Mouse (Mus musculus): Measurements from ENCODE around the gene Inhbc.

Inhbc gene

DNA sequence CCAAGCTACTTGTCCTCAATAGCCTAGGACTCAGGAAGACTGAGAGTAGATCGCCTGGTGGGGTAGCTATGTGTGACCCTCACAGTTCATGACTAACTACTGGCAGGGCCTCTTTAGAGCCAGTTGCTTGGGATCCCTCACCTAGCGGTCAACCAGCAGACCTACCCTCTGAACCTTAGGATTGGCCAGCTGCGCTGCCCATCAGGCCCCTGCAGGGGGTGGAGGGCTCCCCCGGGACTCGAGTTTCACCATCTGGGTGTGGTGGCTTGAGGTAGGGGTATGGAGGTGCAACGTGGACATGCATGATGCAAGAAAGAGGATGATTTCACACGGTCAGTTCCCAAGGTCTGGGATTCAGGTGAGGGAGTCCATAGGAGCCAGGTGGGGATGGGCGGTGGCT lies 18.5 kb downstream of the Inhbc start:
- no peak for DNase-seq (ENCODE audit: low read depth, low spot score)

DNA sequence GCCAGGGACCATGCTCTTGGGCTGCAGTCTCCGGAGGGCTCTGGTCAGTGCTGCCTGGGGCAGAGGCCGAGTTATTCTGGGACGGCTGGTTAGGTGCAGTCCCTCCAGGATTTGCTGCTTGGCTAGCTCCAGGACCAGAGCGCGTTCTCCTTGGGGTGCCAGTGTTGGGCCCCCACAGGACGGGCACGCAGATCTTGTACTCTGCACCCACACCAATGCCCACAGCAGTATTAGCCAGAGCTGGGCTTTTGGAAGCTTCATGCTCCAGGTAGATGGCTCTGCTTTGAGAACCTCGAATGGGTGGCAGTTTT lies 19.0 kb downstream of the Inhbc start:
- no peak for DNase-seq (ENCODE audit: low read depth, low spot score)

DNA sequence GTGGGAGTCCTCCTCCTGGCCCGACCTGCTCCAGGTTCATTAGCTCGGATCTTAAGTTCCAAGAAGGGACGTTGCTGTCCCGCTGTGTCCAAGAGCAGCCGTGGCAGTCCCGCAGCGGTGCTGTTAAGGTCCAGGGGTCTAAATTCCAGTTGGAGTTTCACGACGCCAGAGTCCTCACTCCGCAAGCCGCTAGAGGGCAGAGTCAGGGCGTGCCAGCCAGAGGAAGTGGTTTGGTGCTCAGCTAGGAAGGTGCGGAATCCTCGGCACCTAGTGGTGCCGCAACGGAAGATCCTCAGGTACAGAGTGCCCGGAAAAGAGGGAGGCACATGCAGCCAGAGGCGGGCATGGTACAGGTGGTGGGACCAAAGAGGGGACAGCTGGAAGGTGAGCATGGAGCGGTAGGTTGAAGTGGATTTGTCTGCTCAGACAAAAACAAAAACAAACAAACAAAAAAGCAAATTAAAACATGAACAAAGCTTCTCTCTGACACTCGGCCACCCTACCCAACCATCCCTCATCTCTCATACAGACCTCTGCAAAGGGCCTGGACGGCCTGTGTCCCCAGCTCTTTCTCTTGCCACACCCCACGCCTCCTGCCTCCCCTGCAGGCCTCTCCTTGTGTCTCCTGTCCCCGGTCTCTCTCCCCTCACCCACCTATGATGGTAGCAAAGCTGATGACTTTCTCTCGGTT lies 19.5 kb downstream of the Inhbc start:
- peak; percentile 69 for DNase-seq (ENCODE audit: low read depth, low spot score)

DNA sequence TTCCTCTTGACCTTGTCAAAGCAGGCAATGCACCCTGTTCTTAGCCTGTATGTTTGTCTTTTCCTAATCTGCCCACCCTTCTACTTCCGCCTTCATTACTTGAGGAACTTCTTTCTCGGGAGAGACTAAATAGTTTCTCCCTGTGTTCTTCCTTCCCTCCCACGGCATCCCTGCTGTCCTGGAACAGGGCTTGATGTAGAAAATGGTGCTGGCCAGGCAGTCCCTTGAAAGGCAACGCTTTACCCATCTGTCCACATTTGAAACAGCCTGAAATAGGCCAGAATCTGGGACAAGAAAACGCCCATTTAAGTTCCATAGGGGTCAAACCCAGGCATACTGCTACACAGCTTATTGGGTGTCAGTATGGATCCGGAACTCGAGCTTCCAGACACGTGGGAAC lies 20.4 kb downstream of the Inhbc start:
- DNase-seq (ENCODE audit: low read depth, low spot score) = no peak

DNA sequence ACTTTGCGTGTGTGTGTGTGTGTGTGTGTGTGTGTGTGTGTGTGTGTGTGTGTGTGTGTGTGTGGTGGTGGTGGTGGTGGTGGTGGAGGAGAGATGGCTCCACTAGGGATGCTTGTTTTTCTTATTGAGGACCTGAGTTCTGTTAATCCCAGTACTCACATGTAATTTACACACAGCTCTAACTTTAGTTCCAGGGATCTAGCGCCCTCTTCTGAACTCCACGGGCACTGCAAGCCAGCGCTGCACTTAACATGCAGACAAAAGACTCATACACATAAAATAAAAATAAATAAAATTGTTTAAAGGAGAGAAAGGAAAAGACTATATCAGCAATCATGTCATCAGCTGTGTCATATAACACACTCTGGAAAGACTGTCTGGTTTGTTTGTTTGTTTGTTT lies 21.3 kb downstream of the Inhbc start:
- no peak for DNase-seq (ENCODE audit: low read depth, low spot score)

DNA sequence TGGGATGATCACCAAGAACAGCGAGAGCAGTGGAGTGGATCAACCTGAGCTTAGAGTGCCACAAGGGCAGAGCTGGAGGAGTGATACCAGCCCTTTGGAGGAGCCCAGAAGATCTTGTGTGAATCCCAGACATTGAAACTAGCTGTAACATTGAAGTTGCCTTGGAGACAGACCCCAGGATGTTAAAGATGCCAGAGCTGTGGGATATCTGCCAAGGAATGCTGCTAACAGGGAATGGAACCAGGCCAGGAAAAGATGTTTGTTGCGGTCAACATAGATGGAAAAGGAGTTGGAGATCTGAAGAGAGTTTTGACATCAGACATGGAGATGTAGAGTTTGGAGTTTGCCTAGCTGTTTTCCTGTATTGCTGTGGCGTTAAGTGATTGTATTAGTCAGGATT lies 24.1 kb downstream of the Inhbc start:
- DNase-seq (ENCODE audit: low read depth, low spot score) = no peak

DNA sequence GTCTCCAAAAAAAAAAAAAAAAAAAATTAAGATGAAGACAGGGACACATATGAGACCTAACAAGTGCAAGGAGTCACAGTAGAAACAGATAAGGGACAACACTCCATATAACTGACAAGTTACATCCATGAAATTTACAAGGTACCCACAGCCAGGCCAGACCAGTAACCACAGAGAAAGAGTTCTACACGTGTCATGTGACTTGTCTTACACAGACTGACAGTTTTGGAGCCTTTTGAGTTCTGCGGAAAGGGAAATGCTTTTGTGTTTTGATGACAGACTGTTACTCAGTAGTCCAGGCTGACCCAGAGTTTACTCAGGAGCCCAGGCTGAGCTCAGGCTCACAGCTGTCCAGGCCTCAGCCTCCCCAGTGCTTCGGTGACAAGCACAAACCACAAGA lies 27.2 kb downstream of the Inhbc start:
- DNase-seq (ENCODE audit: low read depth, low spot score) = no peak

DNA sequence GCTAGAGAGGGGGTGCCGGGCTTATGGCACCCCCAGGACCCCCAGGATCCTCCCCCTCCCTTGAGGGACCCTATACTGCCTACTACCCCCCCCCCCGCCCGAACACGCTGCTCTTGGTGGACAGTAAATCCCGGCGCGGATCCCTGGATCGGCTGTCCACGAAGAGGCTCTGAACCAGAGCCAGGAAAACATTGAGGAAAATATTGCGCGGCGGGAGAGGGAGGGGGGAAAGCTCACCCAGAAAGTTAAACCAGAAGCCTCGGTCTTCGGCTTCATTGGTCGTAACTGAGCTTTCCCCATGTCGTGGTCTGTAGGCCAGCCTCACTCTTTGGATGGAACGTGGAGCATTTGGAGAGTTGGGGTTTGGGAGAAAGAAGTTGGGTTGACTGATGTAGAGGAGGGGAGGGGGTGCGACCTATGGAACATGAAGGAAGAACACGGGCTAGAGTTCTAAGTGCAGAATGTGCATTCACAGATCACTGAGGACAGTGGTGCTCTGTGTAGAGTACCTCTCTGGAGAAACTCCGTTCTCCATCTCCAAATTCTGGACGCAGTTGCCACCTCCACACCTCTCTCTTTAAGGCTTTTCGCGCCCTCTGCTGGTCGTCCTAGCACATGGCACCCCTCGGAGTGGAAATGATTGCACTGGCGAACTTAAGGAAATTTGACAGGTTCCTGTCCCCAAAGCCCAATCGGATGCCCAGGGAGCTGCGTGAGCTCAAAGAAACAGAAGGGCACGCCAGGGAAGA lies 28.2 kb downstream of the Inhbc start, which contains the start of gene Gli1:
TSS of gene Gli1 (minus strand) at position 84 of the 749 bp plus-strand sequence.
- DNase-seq (ENCODE audit: low read depth, low spot score) = peak; percentile 90

DNA sequence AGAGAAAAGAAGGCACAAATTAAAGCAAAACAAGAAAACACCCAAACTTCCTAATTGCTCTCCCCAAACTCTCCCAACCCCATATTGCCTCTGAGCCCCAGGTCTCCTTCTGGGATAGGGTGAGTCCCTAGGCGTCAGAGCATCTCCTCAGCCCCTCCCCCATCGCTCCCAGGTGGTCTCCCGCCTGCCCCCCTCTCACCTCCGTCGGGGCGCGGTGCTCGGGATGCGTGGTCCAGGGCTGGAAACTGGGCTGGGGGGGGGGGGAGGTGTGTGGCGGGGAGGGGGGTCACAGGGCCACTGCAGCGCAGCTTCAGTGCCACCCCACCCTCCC lies 28.9 kb downstream of the Inhbc start:
- DNase-seq (ENCODE audit: low read depth, low spot score) = peak; percentile 50

DNA sequence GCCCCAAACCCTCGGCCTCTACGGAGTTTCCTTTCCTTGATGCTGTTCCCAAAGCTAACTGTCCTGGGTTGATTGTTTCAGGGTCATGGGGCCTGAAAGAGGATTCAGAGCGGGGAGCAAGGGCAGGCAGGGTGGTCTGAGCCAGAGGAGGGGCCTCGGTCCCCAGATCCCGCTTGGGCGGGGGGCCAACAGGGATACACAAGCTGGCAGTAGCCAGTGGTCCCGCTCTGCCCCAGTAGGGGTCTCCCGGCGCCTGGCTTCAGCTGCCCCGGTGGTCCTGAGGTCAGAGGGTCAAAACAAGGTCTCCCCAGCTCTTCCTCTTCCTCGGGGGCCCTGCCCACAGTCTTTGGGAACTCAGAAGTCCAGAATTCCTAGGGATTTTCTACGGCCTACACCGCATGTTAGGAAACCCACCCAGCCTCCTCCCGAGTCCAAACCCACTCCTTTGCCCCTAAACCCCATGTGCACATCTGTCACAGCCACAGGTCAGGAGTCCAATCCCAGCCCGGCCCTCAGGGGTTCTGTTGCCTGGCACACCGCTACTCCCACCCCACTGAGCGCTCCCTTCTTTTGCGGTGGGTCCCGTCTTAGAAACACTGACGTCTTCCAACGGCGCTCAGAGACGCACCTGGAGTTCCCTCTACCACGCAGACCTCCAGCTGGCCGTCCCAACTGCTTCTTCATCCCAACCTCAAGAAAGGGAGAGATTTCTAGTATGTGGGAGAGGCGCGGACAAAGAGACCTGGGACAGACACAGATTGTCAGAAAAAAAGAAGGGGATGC lies 29.5 kb downstream of the Inhbc start:
- peak; percentile 73 for DNase-seq (ENCODE audit: low read depth, low spot score)

DNA sequence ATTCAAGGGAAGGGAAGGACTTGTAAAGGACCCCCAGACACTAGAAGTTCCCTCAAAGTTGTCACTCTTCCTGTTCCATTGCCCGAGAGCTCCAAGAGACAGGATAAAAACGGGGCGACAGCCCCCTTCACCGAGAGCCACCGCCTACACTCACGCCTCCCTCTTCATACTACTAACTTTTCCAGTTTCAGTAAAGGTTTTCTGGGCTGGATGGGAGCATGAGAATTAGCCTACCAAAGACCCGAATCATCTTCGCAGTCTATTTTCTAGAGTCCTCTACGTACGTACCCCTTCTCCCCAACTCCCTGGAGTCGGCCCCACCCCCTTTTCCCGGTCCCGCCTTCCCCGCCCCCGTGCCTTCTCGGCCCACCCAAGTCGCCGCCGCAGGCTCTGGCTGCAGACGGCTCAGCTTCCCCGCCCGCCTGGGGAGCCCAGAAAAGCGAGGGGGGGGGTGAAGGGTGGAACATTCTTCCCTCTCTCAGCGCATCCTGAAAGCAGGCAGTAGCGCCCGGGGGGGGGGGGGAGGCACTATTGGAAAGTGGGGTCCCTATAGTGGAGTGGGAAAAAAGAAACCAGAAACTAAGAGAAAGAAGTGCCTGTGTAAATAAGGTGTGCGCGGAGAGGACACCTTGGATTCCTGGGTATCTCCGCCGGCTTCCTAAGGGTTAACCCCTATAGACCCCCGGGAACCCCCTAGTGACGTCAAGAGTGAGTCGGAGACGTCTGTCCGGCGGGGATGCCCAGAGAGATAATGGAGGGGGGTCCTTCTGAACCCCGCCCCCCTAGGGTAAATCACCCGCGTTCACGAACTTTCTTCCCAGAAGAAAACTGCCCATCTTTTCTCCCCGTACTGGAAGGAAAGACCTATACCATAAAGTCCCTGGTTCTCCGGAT lies 30.3 kb downstream of the Inhbc start:
- DNase-seq (ENCODE audit: low read depth, low spot score) = peak; percentile 82

DNA sequence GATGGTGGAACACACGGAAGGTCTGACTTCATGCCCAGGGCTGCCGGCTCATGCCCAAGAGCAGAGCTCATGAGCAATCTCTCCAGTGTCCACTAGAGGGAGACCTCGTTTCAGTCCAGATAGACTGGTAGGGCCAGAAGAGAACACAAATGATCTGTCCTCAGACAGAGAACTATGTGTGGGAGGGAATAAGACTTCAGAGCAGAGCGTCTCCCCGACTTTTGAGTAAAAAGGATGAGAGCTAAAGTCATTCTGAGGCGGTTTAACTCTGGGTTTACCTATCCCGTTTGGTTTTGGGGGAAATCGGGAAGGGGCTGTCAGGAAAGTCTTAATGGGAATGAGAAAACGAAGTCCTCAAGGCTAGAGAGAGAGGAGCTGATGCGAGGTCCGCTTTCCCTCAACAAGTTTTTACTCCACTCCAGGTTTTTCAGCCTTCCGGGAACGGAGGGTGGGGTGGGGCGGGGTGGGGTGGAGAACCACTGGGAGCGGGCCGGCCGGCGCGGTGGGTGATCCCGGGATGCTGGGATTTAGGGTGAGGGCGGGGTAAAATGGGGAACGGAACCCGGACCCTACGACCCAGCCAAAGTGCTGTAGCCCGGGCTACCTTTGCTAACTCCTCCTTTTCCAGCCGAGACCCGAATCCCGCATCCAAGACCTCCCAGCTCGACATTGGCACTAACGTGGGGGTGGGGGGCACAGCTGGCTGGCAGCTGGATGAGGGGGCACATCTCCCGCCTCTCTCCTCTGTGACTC lies 31.1 kb downstream of the Inhbc start:
- DNase-seq (ENCODE audit: low read depth, low spot score) = peak; percentile 95

DNA sequence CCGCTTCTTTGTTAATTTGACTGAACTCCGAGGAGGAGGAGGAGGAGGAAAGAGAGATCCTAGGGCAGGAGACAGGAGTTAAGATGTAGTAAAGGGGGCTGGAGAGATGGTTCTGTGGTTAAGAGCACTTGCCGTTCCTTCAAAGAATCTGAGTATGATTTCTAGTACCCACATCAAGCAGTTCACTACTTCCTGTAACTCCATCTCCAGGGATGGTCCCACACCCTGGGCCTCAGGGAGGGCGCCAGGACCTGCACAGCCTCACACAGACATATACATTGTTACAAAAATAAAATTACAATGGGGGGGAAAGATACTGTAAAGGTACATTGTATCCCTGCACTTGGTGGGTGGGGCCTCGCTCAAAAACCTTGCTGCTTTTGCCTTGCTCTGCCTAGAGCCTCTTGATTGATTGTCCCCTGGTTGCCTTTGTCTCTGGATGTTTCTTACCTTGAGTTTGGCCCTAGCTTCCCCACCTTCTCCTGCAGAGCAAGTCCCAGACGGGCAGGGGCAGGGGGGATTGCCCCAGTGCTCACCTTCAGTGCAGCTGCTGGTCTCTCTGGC lies 32.6 kb downstream of the Inhbc start:
- DNase-seq (ENCODE audit: low read depth, low spot score) = no peak

DNA sequence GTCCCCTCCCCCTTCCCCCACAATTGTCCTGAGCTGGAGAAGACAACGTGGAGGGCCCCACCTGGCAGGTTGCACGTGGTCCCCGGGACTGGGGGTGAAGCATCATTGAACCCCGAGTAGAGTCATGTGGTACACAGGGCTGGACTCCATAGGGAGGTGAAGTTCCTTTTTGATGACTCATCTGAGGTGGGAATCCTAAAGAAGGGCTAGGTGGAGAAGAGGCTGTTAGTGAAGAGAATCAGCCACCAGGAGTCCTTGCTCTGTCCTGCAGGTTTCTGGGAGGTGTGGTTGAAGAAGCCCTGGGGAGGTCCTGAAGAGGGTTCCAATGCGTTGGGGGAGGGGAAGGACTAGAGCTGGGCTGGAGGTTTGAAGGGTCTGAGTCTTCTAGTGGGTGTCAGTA lies 33.3 kb downstream of the Inhbc start:
- no peak for DNase-seq (ENCODE audit: low read depth, low spot score)

DNA sequence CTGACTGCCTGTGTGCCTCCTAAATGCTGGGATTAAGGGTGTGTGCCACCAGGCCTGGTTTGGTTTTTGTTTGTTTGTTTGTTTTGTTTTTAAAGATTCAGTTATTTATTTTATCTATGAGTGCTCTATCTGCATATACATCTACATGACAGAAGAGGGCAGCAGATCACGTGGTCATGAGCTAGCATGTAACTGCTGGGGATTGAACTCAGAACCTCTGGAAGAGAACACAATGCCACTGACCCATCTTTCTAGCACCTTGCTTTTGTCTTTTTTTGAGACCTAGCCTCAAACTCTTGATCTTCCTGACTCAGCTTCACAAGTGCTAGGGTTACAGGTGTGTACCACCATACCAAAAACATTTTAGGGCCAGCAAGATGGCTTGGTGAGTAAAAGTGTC lies 35.0 kb downstream of the Inhbc start:
- DNase-seq (ENCODE audit: low read depth, low spot score) = no peak

DNA sequence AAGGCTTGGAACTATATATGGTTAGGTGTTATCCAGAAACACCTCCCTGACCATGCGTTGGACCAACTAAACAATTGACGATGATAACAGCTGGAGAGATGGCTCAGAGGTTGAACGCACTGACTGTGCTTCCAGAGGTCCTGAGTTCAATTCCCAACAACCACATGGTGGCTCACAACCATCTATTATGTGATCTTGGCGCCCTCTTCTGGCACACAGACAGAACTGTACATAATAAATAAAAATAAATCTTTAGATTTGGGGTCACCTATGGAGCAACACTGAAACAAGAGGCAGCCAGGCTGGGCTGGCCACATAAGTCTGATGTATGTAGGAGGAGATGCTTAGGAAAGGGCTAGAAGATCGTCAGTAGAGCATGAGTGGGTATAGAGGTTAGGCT lies 37.1 kb downstream of the Inhbc start:
- DNase-seq (ENCODE audit: low read depth, low spot score) = no peak

DNA sequence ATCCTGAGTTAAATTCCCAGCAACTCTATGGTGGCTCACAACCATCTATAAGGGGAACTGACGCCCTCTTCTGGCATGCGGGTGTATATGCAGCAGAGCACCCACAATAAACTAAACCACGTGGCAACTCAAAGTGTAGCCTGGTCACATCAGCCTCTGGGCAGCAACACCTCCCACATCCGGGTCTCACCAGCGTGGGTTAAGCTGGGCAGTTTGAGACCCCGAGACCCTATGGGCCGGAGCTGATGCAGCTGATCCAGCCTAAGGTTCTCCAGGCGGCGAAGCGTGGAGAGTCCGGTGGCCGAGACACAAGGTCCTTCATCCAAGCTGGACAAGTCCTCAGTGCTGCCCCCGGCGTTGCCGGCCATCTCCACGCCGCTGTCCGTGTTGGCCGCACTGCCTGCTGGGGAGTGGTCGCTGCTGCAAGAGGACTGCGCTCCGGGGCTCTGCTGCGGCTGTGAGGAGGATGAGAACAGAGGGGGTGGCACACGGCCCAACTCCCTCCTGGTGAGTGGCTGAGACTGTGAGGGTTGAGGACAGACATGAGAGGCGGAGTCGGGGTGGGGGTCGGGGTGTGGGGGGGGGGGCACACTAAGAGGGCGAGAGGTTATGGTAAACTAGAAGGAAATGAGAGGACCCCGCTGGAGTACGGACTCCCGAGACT lies 37.9 kb downstream of the Inhbc start:
- peak; percentile 45 for DNase-seq (ENCODE audit: low read depth, low spot score)

DNA sequence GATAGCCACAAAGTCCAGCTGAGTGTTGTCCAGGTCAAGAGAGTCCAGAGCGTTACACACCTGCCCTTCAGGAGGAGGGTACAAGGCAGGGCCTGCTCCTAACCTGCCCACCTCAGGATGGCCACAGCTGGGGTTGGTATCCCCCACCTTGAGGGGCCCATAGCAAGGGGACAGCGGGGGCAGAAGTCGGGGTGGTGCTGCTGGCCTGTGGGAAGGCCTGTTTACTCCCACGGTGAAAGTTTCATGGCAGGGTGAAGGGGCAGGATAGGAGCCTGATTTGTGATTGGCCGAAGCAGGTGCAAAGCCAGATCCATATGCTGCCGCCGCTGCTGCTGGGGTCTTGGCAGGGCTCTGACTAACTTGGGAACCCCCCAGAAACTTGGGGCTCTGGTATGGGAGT lies 40.0 kb downstream of the Inhbc start:
- DNase-seq (ENCODE audit: low read depth, low spot score) = no peak

DNA sequence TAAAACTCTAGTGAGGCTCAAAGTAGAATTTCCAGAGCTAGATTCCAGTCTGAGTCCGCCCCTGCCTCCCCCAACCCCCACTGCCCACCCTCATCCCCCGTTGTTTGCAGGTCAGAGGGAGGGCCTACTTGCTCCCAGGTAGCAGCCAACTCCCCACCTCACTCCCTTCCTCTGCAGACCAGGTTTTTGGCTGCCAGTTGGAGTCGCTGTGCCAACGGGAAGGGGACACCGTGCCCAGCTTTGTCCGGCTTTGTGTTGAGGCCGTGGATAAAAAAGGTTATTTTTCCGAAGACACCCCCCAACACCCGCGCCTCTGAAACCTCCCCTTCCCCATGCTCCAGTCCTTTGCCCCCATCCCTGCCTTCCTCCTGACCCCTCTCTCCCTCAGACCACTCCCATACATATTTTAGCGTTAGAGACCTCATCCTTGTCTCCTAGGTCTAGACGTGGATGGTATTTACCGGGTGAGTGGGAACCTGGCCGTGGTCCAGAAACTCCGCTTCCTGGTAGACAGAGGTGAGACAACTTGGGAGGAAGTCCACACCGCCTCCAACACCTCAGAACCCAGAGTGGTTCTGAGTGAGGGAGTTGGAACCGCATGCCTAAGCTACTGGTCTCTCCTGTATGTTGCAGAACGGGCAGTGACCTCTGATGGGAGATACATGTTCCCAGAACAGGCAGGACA lies 42.6 kb downstream of the Inhbc start:
- no peak for DNase-seq (ENCODE audit: low read depth, low spot score)

DNA sequence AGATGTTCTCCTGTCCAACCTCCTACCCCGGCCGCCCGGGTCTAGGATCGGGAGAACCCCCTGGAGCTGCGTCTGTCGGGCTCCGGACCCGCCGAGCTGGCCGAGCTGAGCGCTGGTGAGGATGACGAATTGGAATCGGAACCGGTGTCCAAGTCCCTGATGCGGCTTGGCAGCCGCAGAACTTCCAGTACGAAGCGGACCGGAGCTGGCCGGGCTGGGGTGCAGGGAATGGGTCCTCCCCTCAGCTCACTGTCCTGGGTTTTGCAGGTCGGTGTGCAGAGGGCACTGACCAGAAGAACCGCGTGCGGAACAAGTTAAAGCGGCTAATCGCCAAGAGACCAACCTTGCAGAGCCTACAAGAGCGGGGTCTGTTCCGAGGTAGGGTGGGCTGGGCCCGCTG lies 43.4 kb downstream of the Inhbc start:
- DNase-seq (ENCODE audit: low read depth, low spot score) = no peak

Measured in mesoderm, embryonic 11.5 days (tissue).